Mouse (Mus musculus): Measurements from ENCODE around the gene Thoc5. TPM values are rescaled to one million over a fixed set of nuclear protein-coding genes. Genes with fewer than 3 reads are reported as not detected.

Thoc5 gene
- 55.9 and 57.3 TPM in 2 replicates for polyA plus RNA-seq (2015; fragmentation: Nextera tagmentation; extraction: Ambion mirVana)

DNA sequence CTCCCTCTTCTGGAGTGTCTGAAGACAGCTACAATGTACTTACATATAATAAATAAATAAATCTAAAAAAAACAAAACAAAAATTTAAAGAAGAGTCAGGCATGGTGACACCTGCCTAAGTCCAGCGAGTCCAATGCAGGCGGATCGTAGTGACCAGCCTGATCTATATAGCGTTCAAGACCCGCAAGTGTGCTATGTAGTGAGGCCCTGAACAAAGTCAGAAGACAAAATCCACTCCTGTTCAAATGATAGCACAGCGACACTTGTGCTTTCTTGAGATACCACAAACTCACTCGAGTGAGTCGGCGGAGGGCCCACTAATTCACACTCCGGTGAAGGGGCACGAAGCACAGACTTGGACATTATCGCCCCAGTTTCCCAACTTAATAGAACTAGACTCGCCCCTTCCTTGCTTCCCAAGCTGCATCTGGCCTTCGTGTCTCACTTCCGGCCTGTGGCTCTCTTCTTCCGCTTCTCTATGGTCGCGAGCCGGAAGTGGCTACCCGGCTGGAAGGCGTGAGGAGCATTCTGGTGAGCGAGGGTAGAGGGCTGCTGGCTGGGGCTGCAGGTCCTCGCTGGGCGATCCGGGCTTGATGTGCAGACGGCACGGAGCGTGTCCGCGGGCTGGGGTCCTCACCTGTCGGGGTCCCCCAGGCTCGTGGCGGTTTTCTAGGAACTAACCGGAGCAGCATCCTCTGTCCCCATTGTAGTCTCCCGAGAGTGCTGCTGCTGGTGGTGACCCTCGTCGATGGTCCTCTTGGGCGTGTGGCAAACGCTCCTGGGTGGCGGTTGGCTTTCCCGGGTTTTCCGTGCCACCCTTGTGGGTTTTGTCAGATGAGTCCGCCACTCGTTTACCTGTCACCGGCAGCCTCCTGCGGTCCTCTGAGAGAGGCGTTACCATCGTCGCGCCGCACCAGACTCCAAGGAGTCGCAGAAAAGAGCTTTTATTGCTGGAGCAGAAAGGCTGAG, at the start of gene Thoc5:
Thoc5 (plus strand) TSS at position 473 of the 969 bp plus-strand sequence.
- Histone ChIP-seq H3K4me3 (peak within 1 kb of the TSS; percentile 71), H3K27me3 (no peaks in the 10 kb centered on the region), H3K9me3 (no peaks in the 10 kb centered on the region), H3K4me2 (peak within 1 kb of the TSS; percentile 75), H3K27ac (peak within 1 kb of the TSS; percentile 89), H3K36me3 (peaks cover 52% of the 10 kb centered on the region), H3K4me1 (replicated peaks) (peaks cover 14% of the 10 kb centered on the region), H3K9ac (peak within 1 kb of the TSS; percentile 87)
- WGBS, result 3% methylated on average over 52 of the region's 52 CpGs
- ATAC-seq (ENCODE audit: low FRiP score), result peak; percentile 94

DNA sequence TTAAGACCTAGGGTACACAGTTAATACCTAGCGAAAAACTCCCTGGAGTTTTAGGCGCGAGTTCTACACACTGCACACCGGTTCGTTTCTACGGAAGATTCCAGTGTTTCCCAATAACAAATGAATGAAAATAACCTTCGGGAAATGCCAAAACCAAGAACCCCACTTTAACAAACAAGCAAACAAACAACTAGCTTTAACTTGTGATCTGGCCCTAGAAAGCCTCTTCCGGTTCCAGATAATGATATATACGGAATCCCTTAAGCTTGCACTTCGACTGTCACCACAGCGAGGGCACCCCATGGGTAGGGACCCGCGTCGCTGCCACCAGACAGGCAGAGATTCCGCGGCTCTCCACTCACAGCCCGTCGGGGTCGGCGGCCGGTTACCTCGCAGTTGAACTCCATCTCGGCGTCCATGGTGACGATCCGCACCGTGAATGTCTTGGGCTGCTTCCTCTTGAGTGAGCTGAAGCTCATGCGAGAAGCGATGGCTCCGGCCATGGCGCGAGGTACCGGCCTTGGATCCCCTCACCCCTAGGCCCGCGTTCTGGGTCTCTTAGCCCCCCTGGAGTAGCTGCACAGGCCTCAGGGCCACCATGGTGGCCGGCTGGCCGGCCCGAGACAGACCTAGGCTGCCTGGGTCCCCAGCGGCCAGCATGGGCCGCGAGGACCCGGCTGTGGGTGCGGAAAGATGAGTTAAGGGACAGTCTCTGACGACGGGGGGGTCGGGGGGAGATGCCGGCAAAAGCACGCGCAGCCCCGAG, 46.5 kb upstream of the Thoc5 start:
- H3K9me3 ChIP-seq, result no peaks in the 10 kb centered on the region
- ATAC-seq (ENCODE audit: low FRiP score), result peak; percentile 80
- H3K9ac ChIP-seq, result peak overlapping the region; percentile 93
- H3K4me2 ChIP-seq, result peak overlapping the region; percentile 65
- H3K27me3 ChIP-seq, result no peaks in the 10 kb centered on the region
- peak overlapping the region; percentile 85 for H3K4me3 ChIP-seq
- peaks cover 23% of the 10 kb centered on the region for H3K4me1 ChIP-seq (replicated peaks)
- under 1% methylated on average over 50 of the region's 50 CpGs for WGBS
- H3K27ac ChIP-seq, result peak overlapping the region; percentile 91
- no peaks in the 10 kb centered on the region for H3K36me3 ChIP-seq

DNA sequence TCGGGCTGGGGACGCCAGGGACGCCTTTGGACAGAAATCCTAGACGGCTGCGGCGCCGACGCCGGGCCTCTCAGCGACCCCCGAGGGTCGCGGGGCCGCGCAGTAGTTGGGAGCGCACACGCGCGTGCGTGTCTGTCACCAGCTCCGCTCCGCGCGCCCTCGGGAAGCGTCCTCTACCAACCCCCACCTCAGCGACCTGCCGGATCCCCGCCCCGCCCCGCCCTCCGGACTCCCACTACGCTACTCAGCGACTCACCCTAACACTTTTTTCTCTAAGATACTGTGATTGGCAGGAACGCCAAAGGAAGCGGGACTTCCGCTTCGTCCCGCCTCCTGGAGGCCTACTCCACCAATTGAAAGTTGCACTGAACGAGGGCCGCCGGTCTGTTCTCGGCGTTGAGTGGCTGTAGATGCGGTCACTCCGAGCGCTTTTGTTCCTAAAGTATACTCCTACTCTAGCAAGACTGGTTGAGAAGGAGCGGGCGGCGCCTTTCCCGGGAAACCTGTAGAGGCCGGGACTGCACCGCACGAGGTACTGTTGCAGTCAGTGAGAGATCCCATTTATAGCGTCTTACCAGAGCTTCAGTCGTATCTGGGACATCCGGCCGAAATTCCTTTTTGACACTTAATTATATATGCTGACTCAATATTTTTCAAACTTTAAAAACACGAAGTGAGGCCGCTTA, 45.7 kb upstream of the Thoc5 start, which contains the start of gene Nf2:
Nf2 (minus strand) TSS at position 279 of the 686 bp plus-strand sequence.
- H3K4me1 ChIP-seq (replicated peaks), result peaks cover 23% of the 10 kb centered on the region
- peak within 1 kb of the TSS; percentile 65 for H3K4me2 ChIP-seq
- H3K36me3 ChIP-seq, result no peaks in the 10 kb centered on the region
- peak; percentile 99 for ATAC-seq (ENCODE audit: low FRiP score)
- WGBS, result under 1% methylated on average over 44 of the region's 60 CpGs
- no peaks in the 10 kb centered on the region for H3K27me3 ChIP-seq
- H3K4me3 ChIP-seq, result peak within 1 kb of the TSS; percentile 85
- H3K9ac ChIP-seq, result peak within 1 kb of the TSS; percentile 93
- no peaks in the 10 kb centered on the region for H3K9me3 ChIP-seq
- H3K27ac ChIP-seq, result peak within 1 kb of the TSS; percentile 91

DNA sequence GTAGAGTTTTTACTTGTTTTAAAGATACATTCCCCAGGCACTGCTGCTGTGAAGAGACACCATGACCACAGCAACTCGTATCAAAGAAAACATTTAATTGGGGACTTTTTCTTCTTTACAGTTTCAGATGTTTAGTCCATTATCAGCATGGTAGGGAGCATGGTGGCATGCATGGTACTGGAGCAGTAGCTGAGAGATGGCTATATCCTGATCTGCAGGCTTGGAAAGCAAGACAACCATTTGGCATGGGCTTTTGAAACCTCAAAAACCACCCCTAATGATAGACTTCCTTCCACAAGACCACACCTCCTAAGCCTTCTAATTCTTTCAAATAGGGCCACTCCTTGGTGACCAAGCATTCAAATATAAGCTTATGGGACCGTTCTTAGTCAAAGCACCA, 44.7 kb upstream of the Thoc5 start:
- Histone ChIP-seq H3K27ac (no peak overlapping the region), H3K4me3 (no peak overlapping the region), H3K27me3 (no peaks in the 10 kb centered on the region), H3K4me2 (no peak overlapping the region), H3K9ac (no peak overlapping the region), H3K4me1 (replicated peaks) (peaks cover 23% of the 10 kb centered on the region), H3K36me3 (no peaks in the 10 kb centered on the region), H3K9me3 (no peaks in the 10 kb centered on the region)
- 95% methylated on average over 2 of the region's 2 CpGs for WGBS
- no peak for ATAC-seq (ENCODE audit: low FRiP score)

DNA sequence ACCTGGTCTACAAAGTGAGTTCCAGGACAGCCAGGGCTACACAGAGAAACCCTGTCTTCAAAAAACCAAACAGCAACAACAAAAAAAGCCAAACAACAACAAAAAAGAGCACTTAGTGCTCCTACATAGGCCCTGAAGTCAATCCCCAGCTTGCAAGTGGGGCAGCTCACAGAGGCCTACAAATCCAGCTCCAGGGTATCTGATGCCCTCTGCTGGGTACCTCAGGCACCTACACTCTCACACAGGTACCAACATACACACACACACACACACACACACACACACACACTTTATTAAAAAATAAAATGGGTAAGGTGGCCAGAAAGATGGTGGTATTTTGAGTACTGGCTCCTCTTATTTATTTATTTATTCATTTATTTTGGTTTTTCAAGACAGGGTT, 42.1 kb upstream of the Thoc5 start:
- no peak overlapping the region for H3K27ac ChIP-seq
- H3K4me2 ChIP-seq, result no peak overlapping the region
- no peaks in the 10 kb centered on the region for H3K9me3 ChIP-seq
- ATAC-seq (ENCODE audit: low FRiP score), result no peak
- H3K36me3 ChIP-seq, result no peaks in the 10 kb centered on the region
- H3K9ac ChIP-seq, result no peak overlapping the region
- H3K4me3 ChIP-seq, result no peak overlapping the region
- no peaks in the 10 kb centered on the region for H3K27me3 ChIP-seq
- peaks cover 4% of the 10 kb centered on the region for H3K4me1 ChIP-seq (replicated peaks)

DNA sequence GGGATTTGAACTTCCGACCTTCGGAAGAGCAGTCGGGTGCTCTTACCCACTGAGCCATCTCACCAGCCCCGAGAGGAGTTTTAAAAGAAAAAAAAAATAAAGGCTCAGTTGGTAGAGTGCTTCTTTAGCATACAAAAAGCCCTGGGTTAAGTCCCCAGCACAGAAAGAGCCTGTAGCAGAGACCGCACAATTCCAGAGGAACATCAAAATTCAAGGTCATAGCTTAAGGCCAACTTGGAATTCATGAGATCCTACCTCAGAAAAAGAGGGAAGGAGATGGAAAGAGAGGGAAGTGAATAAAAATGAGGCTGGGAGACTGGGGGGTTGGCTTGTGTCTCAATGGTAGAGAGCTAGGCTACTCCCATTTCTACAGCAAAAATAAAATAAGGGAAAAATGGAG, 40.9 kb upstream of the Thoc5 start:
- Histone ChIP-seq H3K4me1 (replicated peaks) (no peaks in the 10 kb centered on the region), H3K9ac (no peak overlapping the region), H3K27me3 (no peaks in the 10 kb centered on the region), H3K4me2 (no peak overlapping the region), H3K36me3 (no peaks in the 10 kb centered on the region), H3K27ac (no peak overlapping the region), H3K9me3 (no peaks in the 10 kb centered on the region), H3K4me3 (no peak overlapping the region)
- no peak for ATAC-seq (ENCODE audit: low FRiP score)
- WGBS, result 88% methylated on average over 5 of the region's 5 CpGs

DNA sequence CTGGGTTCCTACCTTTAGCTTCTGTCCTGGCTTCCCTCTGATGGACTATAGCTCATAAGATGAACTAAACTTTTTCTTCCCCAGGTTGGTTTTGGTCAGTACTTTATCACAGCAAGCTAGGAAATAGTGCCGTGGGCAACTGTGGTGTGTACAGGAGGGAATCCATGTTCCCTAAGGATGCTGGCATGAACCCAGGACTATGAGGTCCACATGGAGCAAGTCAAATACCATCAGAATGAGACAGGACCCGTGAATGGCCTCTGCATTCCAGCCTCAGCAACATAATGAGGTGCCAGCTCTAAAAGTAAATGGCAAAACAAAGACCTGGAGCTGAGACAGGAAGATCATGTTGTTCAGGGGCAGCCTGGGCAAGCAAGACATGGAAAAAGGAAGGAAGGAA, 36.7 kb upstream of the Thoc5 start:
- H3K27ac ChIP-seq, result no peak overlapping the region
- no peaks in the 10 kb centered on the region for H3K9me3 ChIP-seq
- H3K4me1 ChIP-seq (replicated peaks), result no peaks in the 10 kb centered on the region; the same call in 1 of the 2 replicates
- no peak overlapping the region for H3K4me2 ChIP-seq
- WGBS, result 72% methylated on average over 2 of the region's 2 CpGs
- no peak for ATAC-seq (ENCODE audit: low FRiP score)
- no peak overlapping the region for H3K9ac ChIP-seq
- no peak overlapping the region for H3K4me3 ChIP-seq
- no peaks in the 10 kb centered on the region for H3K27me3 ChIP-seq
- no peaks in the 10 kb centered on the region for H3K36me3 ChIP-seq

DNA sequence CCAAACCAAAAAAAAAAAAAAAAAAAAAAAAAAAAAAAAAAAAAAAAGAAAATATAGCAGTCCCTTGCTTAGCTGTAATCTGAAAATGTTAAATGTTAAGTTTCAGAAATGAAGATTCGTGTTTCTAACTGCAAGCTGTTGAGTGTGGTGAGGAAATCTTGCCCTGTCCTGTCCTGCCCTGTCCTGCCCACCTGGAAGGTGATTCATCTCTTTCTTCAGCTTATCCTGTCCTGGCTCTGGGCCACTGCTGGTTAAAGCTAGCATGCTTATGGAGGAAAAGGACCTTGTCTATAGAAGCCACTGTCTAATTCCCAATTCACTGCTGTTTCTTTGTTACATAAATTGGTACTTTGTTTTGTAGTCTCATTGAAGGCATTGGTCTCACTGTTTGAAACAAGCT, 34.1 kb upstream of the Thoc5 start:
- WGBS, result 42% methylated on average over 1 of the region's 1 CpGs
- Histone ChIP-seq H3K27ac (no peak overlapping the region), H3K4me3 (no peak overlapping the region), H3K4me1 (replicated peaks) (no peaks in the 10 kb centered on the region; the same call in 1 of the 2 replicates), H3K4me2 (no peak overlapping the region), H3K36me3 (no peaks in the 10 kb centered on the region), H3K9me3 (no peaks in the 10 kb centered on the region), H3K9ac (no peak overlapping the region), H3K27me3 (no peaks in the 10 kb centered on the region)
- ATAC-seq (ENCODE audit: low FRiP score), result no peak

DNA sequence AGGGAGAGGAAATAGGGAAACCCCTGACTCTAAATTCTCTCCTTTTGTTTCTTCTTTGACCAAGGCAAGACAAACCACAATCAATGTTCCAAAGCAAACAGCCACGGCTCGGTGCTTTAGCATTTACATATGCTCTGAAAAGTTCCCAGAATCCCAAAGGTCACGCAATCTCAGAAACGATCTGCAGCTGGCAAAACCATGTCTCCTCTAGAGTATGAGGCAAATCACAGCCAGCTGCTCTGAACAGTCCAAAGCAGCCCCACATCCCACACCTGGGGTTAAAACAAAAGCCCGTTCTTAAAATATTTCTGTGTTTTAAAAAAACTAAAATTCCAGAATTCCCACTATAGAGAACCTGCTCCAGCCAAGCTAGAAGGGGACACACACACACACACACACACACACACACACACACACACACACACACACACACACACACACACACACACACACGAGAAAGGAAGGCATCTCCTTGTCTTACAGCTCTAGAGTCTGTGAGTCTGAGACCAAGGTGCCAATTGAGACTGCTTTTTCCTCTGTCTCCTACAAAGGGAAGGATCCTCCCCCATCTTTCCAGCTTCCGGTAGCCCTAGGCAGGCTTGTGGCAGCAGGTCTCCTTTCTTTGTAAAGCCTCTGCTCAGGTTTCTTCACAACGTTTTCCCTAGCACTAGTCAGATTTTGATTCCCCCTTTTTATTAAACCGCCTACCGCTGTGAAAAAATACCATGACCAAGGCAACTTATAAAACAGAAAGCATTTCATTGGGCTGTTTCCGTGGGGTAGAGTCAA, 33.1 kb upstream of the Thoc5 start:
- H3K4me3 ChIP-seq, result no peak overlapping the region
- H3K27ac ChIP-seq, result no peak overlapping the region
- H3K9ac ChIP-seq, result no peak overlapping the region
- no peaks in the 10 kb centered on the region for H3K27me3 ChIP-seq
- no peak overlapping the region for H3K4me2 ChIP-seq
- H3K4me1 ChIP-seq (replicated peaks), result no peaks in the 10 kb centered on the region; the same call in 1 of the 2 replicates
- no peaks in the 10 kb centered on the region for H3K36me3 ChIP-seq
- no peaks in the 10 kb centered on the region for H3K9me3 ChIP-seq
- 51% methylated on average over 11 of the region's 11 CpGs for WGBS
- no peak for ATAC-seq (ENCODE audit: low FRiP score)

DNA sequence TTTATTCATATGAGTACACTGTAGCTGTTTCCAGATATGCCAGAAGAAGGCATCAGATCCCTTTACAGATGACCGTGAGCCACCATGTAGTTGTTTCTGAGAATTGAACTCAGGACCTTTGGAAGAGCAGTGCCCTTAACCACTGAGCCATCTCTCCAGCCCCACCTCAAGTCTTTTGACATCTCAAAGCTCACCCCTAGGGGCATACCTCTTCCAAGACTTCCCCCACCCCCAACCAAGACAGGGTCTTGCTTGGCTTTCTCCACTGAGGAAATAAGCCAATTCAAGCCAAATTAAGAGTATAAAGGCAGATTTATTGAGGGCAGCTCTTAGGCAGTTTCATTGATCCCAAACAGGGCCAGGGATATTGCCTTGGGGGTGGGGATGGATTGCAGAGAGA, 32.4 kb upstream of the Thoc5 start:
- H3K4me1 ChIP-seq (replicated peaks), result no peaks in the 10 kb centered on the region; the same call in 1 of the 2 replicates
- WGBS, result 100% methylated on average over 1 of the region's 1 CpGs
- no peak for ATAC-seq (ENCODE audit: low FRiP score)

DNA sequence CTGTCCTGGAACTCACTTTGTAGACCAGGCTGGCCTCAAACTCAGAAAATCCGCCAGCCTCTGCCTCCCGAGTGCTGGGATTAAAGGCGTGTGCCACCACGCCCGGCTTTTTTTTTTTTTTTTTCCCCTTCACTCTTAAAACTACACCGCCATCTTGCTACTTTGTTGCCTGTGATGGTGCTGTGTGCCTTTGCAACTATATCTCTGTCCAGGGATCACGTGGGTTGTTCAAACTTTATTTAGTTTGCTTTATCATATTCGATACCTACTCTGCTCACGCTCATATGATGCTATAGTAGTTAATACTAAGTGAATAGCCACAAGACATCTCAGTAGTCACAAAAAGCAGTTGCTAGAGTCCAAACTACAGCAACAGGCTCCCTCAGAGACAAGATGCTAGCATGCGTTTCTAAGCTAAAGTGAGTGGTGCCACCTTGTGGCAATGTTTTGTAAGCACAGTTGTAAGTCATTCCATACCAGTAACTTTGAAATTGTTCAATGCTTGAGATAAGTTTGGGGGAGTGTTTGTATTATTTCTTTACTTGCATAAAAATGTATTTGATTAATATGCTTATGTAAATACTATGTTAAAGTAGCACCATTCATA, 29.4 kb upstream of the Thoc5 start:
- no peak overlapping the region for H3K4me3 ChIP-seq
- no peaks in the 10 kb centered on the region for H3K9me3 ChIP-seq
- H3K9ac ChIP-seq, result no peak overlapping the region
- 38% methylated on average over 10 of the region's 10 CpGs for WGBS
- H3K36me3 ChIP-seq, result no peaks in the 10 kb centered on the region
- no peak overlapping the region for H3K27ac ChIP-seq
- H3K4me1 ChIP-seq (replicated peaks), result no peaks in the 10 kb centered on the region; the same call in 1 of the 2 replicates
- H3K4me2 ChIP-seq, result no peak overlapping the region
- no peaks in the 10 kb centered on the region for H3K27me3 ChIP-seq
- no peak for ATAC-seq (ENCODE audit: low FRiP score)

More for the DNA sequence above, 32.4 kb upstream of the Thoc5 start:
- H3K27me3 ChIP-seq, result no peaks in the 10 kb centered on the region
- H3K9ac ChIP-seq, result no peak overlapping the region
- no peaks in the 10 kb centered on the region for H3K36me3 ChIP-seq
- H3K27ac ChIP-seq, result no peak overlapping the region
- H3K4me3 ChIP-seq, result no peak overlapping the region
- H3K4me2 ChIP-seq, result no peak overlapping the region
- no peaks in the 10 kb centered on the region for H3K9me3 ChIP-seq
